Mouse (Mus musculus) megakaryocyte, adult 5-6 weeks (primary cell): ENCODE measurements around the gene Vmn2r73. TPM values are rescaled to one million over a fixed set of nuclear protein-coding genes. Genes with fewer than 3 reads are reported as not detected.
"Not testable (repeated sequence)": the region's sequence is repeated elsewhere in the genome, so short reads cannot be mapped to it uniquely, and the experiment has no call there.

Experiments
- ATAC-seq: 2 replicates; pipeline ENCODE4 v1.8.0; 2016; ENCODE audit warnings: mild to moderate bottlenecking, inconsistent platforms; ENCODE audit not compliant: poor library complexity, severe bottlenecking
- total RNA-seq, 2 experiments: library from RNA; stranded (forward) in 1 of 2; stranded (reverse) in 1 of 2; fragments of 153-499, 151-499 nt in 1 of 2; fragments of 221-1000, 200-1000 nt in 1 of 2; gene quantifications; 2 replicates each; pipeline versions ENCODE4 v1.2.3 to v1.2.4; 2015 to 2017

The Vmn2r73 gene
- total RNA-seq (2015) = not detected in 2 replicates
- total RNA-seq (2017) = not detected in 2 replicates

DNA sequence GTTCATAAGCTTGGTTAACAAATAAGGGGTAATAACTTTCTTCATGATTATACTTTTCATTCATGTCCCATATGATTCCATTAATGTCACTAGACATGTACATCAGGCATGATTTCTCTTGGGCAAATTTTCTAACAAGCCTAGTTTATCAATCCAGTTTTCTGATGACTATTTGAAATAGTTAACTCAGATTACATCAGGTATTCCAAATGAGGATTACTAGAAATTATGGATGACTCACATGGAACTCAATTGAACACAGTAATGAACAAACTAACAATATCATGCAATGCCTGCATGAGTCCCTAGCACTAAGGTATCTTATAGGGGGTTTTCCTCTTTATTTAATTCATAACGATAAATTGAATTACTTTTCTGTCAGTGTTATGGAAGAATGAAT, at the start of gene Vmn2r73:
Vmn2r73 (minus strand) TSS at position 101 of the 400 bp plus-strand sequence.
- ATAC-seq = no peak

DNA sequence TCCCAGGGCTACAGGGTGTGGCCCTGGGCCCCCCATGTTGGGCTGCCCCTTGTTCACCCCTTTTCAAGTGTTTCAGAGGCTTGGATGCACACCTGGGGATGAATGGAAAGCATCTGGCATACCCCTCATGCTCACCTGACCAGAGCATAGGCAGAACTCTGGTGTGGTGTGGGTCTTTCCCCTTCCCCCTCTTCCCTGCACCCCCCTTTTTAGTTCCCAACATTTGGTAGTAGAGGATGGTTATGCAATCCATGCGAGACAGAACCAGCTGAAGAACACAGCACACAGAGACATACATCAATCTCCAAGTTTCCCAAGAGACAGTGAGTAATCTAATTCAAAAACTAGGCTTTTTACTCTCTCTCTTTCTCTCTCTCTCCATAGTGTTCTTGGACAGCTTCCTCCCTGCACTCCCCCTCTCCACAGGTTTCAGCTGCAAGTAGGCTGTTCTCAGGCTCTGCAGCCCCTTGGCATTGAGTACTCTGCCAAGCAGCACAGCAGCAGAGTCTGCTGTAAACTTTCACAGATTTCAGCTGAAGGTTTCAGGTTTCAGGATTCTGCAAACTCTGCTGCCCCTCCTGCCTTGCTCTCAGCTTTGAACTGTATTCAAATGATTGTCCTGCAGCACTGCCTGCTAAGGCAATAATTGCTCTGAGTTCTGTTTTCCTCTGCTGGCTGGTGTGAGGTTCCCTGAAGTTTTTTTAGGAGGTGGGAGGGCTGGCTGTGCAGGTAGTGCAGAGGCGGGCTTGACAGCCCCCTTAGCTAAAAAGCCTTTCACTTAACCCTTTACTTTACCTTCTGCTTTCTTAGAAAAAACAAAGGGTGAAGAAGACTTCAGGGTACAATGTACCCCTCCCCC, 35.7 kb downstream of the Vmn2r73 start:
- no peak for ATAC-seq

DNA sequence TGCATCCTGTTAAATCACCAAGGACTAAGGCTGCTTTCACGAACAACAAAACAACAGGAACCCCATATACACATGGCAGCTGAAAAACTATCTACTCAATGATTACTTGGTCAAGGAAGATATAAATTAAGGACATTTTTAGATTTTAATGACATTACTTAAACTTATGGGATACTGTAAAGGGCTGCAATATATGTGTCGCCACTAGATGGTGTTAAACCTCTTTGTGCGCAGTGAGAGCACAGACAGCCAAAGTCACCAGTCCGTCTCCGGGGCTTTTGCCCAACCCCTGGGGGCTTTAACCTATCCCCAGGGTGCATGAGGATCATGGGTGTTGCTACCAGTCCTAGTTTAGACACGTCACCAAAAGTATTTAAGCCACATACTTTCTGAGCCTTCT, 58.0 kb downstream of the Vmn2r73 start:
- ATAC-seq = not testable (repeated sequence)

Other genes with a start within 250 kb of the Vmn2r73 start
- not detected in 2 replicates for gene Vmn2r72, start 121.2 kb downstream of the Vmn2r73 start, total RNA-seq (2015)
- gene Vmn2r72, start 121.2 kb downstream of the Vmn2r73 start, total RNA-seq (2017) = not detected in 2 replicates
- not detected in 2 replicates for gene Vmn2r74, start 85.4 kb upstream of the Vmn2r73 start, total RNA-seq (2015)
- not detected in 2 replicates for gene Vmn2r74, start 85.4 kb upstream of the Vmn2r73 start, total RNA-seq (2017)